Mouse (Mus musculus) heart, embryonic 16.5 days (tissue): ENCODE data around the gene Nkain1. TPM values are rescaled to one million over a fixed set of nuclear protein-coding genes. Genes with fewer than 3 reads are reported as not detected.

Source experiments
- ATAC-seq: fragments of 200-750 bp; cut with Nextera tagmentation; replicated peaks from 2 replicates; pipeline ENCODE4 v1.8.0; 2017; ENCODE audit warnings: moderate number of reproducible peaks; ENCODE audit not compliant: insufficient read depth, low FRiP score; ENCODE audit errors: extremely low read depth
- H3K27ac ChIP-seq: fragments of 300-500 bp; sonication (generic); 2 replicates; pipeline ENCODE4 v1.5.1; 2014; ENCODE audit warnings: mild to moderate bottlenecking, low read length, control low read depth, moderate library complexity
- H3K27me3 ChIP-seq: fragments of 300-500 bp; sonication (generic); 2 replicates; pipeline ENCODE4 v1.6.1; 2014; ENCODE audit warnings: low read length, mixed read lengths; ENCODE audit not compliant: control insufficient read depth, insufficient read depth
- H3K36me3 ChIP-seq: fragments of 300-500 bp; sonication (generic); 2 replicates; pipeline ENCODE4 v1.6.1; 2014; ENCODE audit not compliant: control insufficient read depth, insufficient read depth
- H3K4me1 ChIP-seq: fragments of 300-500 bp; sonication (generic); 2 replicates; pipeline ENCODE4 v1.6.1; 2014; ENCODE audit warnings: low read length, mixed read lengths; ENCODE audit not compliant: control insufficient read depth, insufficient read depth
- H3K4me2 ChIP-seq: fragments of 300-500 bp; sonication (generic); 2 replicates; pipeline ENCODE4 v1.6.1; 2014; ENCODE audit warnings: low read depth, mild to moderate bottlenecking, control low read depth, low read length
- H3K4me3 ChIP-seq: fragments of 300-500 bp; sonication (generic); 2 replicates; pipeline ENCODE4 v1.5.1; 2014; ENCODE audit warnings: mild to moderate bottlenecking, control low read depth, low read length
- H3K9ac ChIP-seq: fragments of 300-500 bp; sonication (generic); 2 replicates; pipeline ENCODE4 v1.6.1; 2014; ENCODE audit warnings: low read length, control low read depth
- H3K9me3 ChIP-seq: fragments of 300-500 bp; sonication (generic); replicated peaks from 2 replicates; pipeline ENCODE4 v1.6.1; 2016; ENCODE audit warnings: low read length; ENCODE audit not compliant: control insufficient read depth
- WGBS: fragments of 180-500 bp; shearing (Covaris S2); extraction: QIAGEN DNeasy Blood & Tissue Kit; methylation state at CpG from one replicate; pipeline ENCODE4 v1.1.7; 2014; 5-methylcytosine and 5-hydroxymethylcytosine counted together
- polyA plus RNA-seq: library from polyadenylated mRNA; unstranded; fragments of >200 nt; fragmentation: Nextera tagmentation; extraction: Ambion mirVana; gene quantifications from 2 replicates; pipeline ENCODE4 v1.2.1, GENCODE M21; 2015

Gene Nkain1
- polyA plus RNA-seq, 1 experiment from 2014 or later, result 0.12 TPM

GRCm38 (mm10) chr4:130572545-130572944 is 1.4 kb downstream of the Nkain1 start:
- H3K9me3 ChIP-seq, result no peaks in the 10 kb centered on the region
- WGBS, result 47% methylated on average over 10 of the region's 10 CpGs
- no peak overlapping the region for H3K4me3 ChIP-seq
- no peak overlapping the region for H3K9ac ChIP-seq
- 0 out of 2 replicates have a peak overlapping the region, but pooled peaks have one; percentile 87 for H3K4me2 ChIP-seq
- H3K36me3 ChIP-seq, result no peaks in the 10 kb centered on the region
- ATAC-seq, result no peak
- H3K27me3 ChIP-seq, result peaks cover 5% of the 10 kb centered on the region; the same call in 1 of the 2 replicates
- peaks cover 12% of the 10 kb centered on the region for H3K4me1 ChIP-seq
- no peak overlapping the region for H3K27ac ChIP-seq

DNA sequence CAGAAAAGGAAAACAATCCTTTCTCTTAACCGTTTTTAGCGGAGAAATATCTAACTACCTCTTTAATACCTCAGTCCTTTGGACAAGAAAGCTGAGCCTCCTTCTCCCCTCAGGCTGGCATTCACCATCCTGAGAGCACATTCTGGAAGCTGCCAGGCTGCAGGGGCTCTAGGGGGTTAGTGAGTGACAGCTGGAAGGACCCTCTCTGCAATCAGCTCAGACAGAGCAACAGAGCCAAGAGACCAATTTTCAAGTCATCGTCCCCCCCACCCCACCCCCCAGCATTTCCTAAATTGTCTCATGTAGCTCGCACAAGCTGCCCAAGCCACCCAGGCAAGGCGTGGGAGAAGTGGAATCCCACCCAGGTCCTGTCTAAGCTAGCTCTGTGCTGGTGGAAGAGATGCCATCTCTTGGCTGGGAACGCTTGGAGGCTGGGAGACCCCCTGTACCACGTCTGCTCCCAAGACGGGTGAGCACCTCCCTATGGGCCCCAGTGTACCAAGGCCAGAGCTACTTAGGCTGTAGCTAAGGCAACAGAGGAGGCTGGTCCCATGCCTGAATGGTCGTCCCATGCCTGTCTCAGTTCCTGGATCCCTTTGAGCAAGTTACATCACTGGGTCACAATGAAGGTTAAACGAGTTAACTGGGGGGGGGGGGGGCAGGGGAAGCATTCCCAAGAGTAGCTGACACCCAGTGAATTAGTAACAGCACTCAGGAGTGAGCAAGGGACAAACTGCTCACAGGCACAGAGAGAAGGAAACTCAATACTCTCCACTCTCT is 2.8 kb downstream of the Nkain1 start:
- H3K9ac ChIP-seq, result no peak overlapping the region
- ATAC-seq, result no peak
- H3K27ac ChIP-seq, result no peak overlapping the region
- H3K4me1 ChIP-seq, result peaks cover 6% of the 10 kb centered on the region
- H3K27me3 ChIP-seq, result peaks cover 5% of the 10 kb centered on the region; the same call in 1 of the 2 replicates
- 47% methylated on average over 10 of the region's 10 CpGs for WGBS
- no peak overlapping the region for H3K4me3 ChIP-seq
- no peak overlapping the region for H3K4me2 ChIP-seq
- no peaks in the 10 kb centered on the region for H3K9me3 ChIP-seq
- no peaks in the 10 kb centered on the region for H3K36me3 ChIP-seq

DNA sequence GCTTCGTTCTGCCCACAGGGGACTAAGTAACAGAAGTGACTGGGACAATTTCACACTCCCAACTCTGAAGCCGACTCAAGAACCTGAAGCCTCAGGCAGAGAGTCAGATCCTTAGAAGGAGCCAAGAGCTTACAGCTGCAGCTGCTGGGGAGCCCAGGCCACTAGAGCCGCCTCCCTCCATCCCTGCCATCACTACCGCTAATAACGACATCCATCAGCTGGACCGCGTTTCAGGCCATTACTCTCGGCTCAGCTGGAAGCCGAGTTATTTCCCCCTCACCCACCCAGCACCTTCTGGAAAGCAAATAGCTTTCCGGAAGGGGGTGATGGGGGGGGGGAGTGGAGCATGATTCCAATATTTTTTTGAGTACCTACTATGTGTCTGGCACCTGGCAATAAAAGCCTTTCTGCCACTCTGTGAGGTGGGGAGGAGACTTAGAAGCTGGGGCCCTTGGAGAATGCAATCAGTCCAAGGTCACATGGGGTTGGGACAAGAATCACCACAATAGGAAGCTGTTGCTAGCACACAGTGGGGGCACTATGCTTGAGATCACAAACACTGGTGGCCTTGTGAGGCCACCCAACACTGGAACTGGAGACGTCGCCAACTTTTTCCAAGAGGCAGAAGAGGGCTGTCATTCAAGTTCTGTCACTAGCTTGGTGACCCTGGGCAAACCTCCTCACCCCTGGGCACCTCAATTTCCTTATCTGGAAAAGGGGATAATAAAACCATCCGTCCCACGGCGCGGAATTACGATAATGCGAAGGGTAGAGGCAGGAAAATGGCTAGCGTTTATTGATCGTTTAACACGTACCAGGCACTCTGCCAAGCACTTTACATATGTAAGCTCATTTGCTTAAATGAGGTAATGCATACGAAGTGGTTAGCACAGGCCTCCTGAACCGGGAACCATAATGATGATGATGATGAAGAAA is 5.7 kb downstream of the Nkain1 start:
- Histone ChIP-seq H3K27ac (no peak overlapping the region), H3K9ac (no peak overlapping the region), H3K4me2 (no peak overlapping the region), H3K4me1 (peaks cover 3% of the 10 kb centered on the region; the same call in 1 of the 2 replicates), H3K27me3 (0 out of 2 replicates have a peak, but pooled peaks cover 2% of the 10 kb centered on the region), H3K9me3 (no peaks in the 10 kb centered on the region), H3K36me3 (no peaks in the 10 kb centered on the region), H3K4me3 (no peak overlapping the region)
- no peak for ATAC-seq
- 76% methylated on average over 23 of the region's 23 CpGs for WGBS

DNA sequence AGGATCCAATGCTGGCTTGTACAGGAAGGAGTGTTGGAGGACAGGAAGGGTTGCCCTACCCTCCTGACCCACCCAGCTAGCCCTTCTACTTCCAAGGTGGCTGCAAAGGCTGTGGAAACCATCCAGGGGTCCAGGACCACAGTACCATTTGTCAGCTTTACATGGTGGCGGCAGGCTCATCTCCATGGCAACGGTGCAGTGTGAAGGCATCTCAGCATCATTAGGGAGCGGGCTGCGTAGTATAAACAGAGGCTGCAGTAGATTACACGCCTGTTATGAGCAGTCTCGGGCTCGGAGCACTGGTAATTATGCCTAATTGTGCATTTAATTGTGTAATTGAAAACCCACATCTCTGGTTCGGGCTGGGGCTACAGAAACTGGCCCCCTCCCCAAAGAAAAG is 10.2 kb downstream of the Nkain1 start:
- Histone ChIP-seq H3K27ac (no peak overlapping the region), H3K4me1 (no peaks in the 10 kb centered on the region), H3K4me3 (no peak overlapping the region), H3K27me3 (no peaks in the 10 kb centered on the region), H3K4me2 (no peak overlapping the region), H3K9ac (no peak overlapping the region), H3K9me3 (no peaks in the 10 kb centered on the region), H3K36me3 (no peaks in the 10 kb centered on the region)
- ATAC-seq, result no peak
- 80% methylated on average over 8 of the region's 8 CpGs for WGBS

GRCm38 (mm10) chr4:130563260-130563756 is 10.7 kb downstream of the Nkain1 start:
- Histone ChIP-seq H3K27me3 (no peaks in the 10 kb centered on the region), H3K36me3 (no peaks in the 10 kb centered on the region), H3K4me3 (no peak overlapping the region), H3K9ac (no peak overlapping the region), H3K27ac (no peak overlapping the region), H3K9me3 (no peaks in the 10 kb centered on the region), H3K4me2 (no peak overlapping the region), H3K4me1 (no peaks in the 10 kb centered on the region)
- 79% methylated on average over 9 of the region's 9 CpGs for WGBS
- no peak for ATAC-seq

DNA sequence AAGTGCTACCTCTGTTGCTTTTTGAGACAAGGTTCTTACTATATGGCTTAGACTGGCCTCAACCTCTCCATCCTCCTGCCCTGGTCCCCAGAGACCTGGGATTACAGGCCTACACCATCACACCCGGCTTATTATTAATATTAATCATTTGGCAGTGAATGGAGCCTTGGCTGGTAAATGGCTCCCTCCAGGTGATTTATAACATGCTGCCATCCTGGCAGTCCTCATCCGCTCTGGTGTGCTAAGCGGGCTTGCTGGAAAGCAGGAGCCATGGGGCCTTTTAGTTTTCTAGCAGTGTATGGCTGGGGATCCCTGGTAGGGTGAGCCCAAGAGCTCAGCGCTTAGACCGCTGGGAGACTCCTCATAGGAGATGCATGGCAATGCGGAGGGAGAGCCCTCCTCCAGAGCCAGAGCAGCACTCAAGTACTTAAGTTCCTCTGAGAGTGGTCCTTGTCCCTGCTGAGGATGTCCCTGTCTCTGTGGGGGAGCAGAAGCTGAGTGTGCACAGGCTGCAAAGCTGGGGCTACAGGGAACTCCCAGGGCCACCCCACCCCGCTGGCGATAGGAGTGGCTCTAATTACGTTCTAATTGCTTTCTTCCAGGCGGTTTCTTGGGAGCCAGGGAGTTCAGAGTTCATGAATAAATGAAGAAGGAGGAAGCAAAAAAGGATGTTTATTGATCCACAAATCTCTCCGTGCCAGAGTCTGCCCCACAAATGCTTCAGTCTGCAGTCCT is 13.2 kb downstream of the Nkain1 start:
- WGBS, result 68% methylated on average over 11 of the region's 11 CpGs
- Histone ChIP-seq H3K27me3 (no peaks in the 10 kb centered on the region), H3K4me1 (no peaks in the 10 kb centered on the region), H3K27ac (no peak overlapping the region), H3K36me3 (no peaks in the 10 kb centered on the region), H3K9ac (no peak overlapping the region), H3K9me3 (no peaks in the 10 kb centered on the region), H3K4me3 (no peak overlapping the region), H3K4me2 (no peak overlapping the region)
- ATAC-seq, result no peak

- no peaks in the 10 kb centered on the region for H3K4me1 ChIP-seq
- H3K9me3 ChIP-seq, result no peaks in the 10 kb centered on the region
- H3K27me3 ChIP-seq, result no peaks in the 10 kb centered on the region
- H3K27ac ChIP-seq, result no peak overlapping the region
- WGBS, result 85% methylated on average over 3 of the region's 3 CpGs
- no peak overlapping the region for H3K9ac ChIP-seq
- no peak for ATAC-seq
- H3K4me3 ChIP-seq, result no peak overlapping the region
- H3K36me3 ChIP-seq, result no peaks in the 10 kb centered on the region
- H3K4me2 ChIP-seq, result no peak overlapping the region
Observed at GRCm38 (mm10) chr4:130559220-130559619, 14.8 kb downstream of the Nkain1 start.

GRCm38 (mm10) chr4:130557852-130558251 is 16.1 kb downstream of the Nkain1 start:
- no peaks in the 10 kb centered on the region for H3K9me3 ChIP-seq
- no peak overlapping the region for H3K4me3 ChIP-seq
- peak; percentile 38; the same call in 1 of the 2 replicates for ATAC-seq
- peaks cover 3% of the 10 kb centered on the region; the same call in 1 of the 2 replicates for H3K4me1 ChIP-seq
- 51% methylated on average over 12 of the region's 12 CpGs for WGBS
- no peak overlapping the region for H3K4me2 ChIP-seq
- H3K9ac ChIP-seq, result no peak overlapping the region
- no peaks in the 10 kb centered on the region for H3K36me3 ChIP-seq
- no peak overlapping the region for H3K27ac ChIP-seq
- H3K27me3 ChIP-seq, result no peaks in the 10 kb centered on the region
